ENCODE assay signal across 8 mouse cellular contexts in the genomic region with DNA sequence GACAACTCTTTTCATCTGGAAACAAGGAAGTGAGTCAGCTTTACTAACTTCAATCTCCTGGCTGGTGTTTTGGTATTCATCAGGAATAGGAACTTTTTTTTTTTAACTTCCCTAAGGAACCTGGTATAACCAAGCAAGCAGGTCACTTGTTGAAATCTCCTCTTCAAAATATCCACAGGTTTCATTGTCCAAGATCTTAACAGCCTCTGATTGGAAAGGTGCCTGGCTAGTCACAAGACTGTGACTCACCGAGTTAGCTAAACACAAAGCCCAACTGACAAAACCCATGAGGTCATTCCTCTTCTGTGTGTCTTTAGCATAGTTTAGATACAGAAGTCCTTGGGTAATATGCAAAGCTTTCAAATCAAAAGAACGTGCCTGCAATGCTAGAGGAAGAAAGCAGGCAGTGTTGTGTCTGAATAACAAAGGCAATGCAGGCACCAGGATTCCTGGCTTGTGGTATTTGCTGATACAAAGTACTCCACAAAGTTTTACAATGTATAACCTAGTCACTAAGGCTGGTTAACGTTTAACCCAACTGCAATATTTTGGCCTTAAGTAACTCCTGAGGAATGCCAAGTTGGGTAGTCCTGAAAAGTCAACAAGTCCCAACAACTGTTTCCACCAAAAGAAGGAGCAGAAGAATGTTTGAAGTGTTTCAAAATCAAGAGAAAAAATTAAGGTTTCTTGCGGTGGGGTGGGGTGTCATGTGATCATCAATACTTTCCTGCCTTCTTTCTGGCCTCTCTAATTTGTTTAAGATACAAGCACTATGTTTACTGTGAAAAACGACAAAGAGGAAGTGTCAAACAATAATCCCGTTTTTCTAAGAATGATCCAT. TPM values are rescaled to one million over a fixed set of nuclear protein-coding genes. Genes with fewer than 3 reads are reported as not detected.
A peak's percentile ranks its signal among the peaks of the same experiment; 100 is the strongest.
DNase-seq lines count a peak whose midpoint lies in the region; ATAC-seq and TF ChIP-seq lines count a peak whose summit lies in the region.

No protein-coding gene starts in this region.

- TF ChIP-seq POLR2A in limb, embryonic 14.5 days (IDR thresholded peaks at IDR 0.05; ENCODE audit: borderline replicate concordance, extremely low read depth, insufficient read depth, insufficient read length): no peak

- H3K9ac ChIP-seq in limb, embryonic 14.5 days (ENCODE audit: low read depth, low read length, severe bottlenecking): no peak overlapping the region

- peaks cover 10% of the 10 kb centered on the region for H3K4me1 ChIP-seq in limb, embryonic 14.5 days (ENCODE audit: control insufficient read depth, insufficient read depth, low read length)
- 0 out of 2 replicates have a peak, but pooled peaks cover 3% of the 10 kb centered on the region for H3K4me1 ChIP-seq in limb, embryonic 10.5 days

- H3K27ac ChIP-seq in limb, embryonic 14.5 days (replicated peaks; ENCODE audit: low read depth, low read length): no peak overlapping the region
- H3K27ac ChIP-seq in limb, embryonic 10.5 days: no peak overlapping the region

- H3K9me3 ChIP-seq in limb, embryonic 14.5 days (ENCODE audit: control insufficient read depth, low read length): no peaks in the 10 kb centered on the region
- no peaks in the 10 kb centered on the region for H3K9me3 ChIP-seq in limb, embryonic 10.5 days (replicated peaks)

- 30% methylated on average over 6 of the region's 6 CpGs for WGBS in limb, embryonic 14.5 days
- WGBS in limb, embryonic 10.5 days: 30% methylated on average over 6 of the region's 6 CpGs

- H3K27me3 ChIP-seq in limb, embryonic 14.5 days (ENCODE audit: control insufficient read depth, insufficient read depth, low read length): no peaks in the 10 kb centered on the region
- H3K27me3 ChIP-seq in limb, embryonic 10.5 days (ENCODE audit: low read depth, poor library complexity, severe bottlenecking): no peaks in the 10 kb centered on the region

- no peak overlapping the region for H3K4me2 ChIP-seq in limb, embryonic 14.5 days (replicated peaks; ENCODE audit: low read depth, low read length, severe bottlenecking)

- no peaks in the 10 kb centered on the region for H3K36me3 ChIP-seq in limb, embryonic 14.5 days (ENCODE audit: control insufficient read depth, insufficient read depth, low read length)
- H3K36me3 ChIP-seq in limb, embryonic 10.5 days: no peaks in the 10 kb centered on the region

- peak; percentile 14 for DNase-seq in limb, embryonic 14.5 days (ENCODE audit: low spot score)
- no peak for DNase-seq in limb, embryonic 10.5 days (ENCODE audit: low spot score)
- peak; percentile 22 for DNase-seq in adrenal gland, postnatal 14 days
- DNase-seq in gastrocnemius, postnatal 25 days: peak; percentile 36
- peak; percentile 91 for DNase-seq in kidney, adult 18-20 months
- DNase-seq in lung, postnatal 36 days: peak; percentile 94
- DNase-seq in thymus, postnatal 25 days: no peak

- no peak for ATAC-seq in limb, embryonic 14.5 days (ENCODE audit: low FRiP score, low read depth)
- ATAC-seq in erythroid progenitor cell, adult 5-6 weeks (replicated peaks; ENCODE audit: low FRiP score, poor library complexity, severe bottlenecking): no peak

- no peak overlapping the region for H3K4me3 ChIP-seq in limb, embryonic 14.5 days (replicated peaks; ENCODE audit: low read length)
- no peak overlapping the region for H3K4me3 ChIP-seq in limb, embryonic 10.5 days

RNA-seq across cellular contexts. Expression of a gene that starts 57.5 kb away (rescaled TPM):
- polyA plus RNA-seq in limb, embryonic 14.5 days (2012; rRNA removed): 24.5 and 24.7 TPM in 2 replicates
- polyA plus RNA-seq in limb, embryonic 14.5 days (2014; fragmentation: Nextera tagmentation; extraction: Ambion mirVana): 79.1 and 86.4 TPM in 2 replicates
- 19.4 and 19.6 TPM in 2 replicates for polyA plus RNA-seq in limb, embryonic 10.5 days (2016; fragmentation: Nextera tagmentation; extraction: Ambion mirVana)
- 45.3 and 55.8 TPM in 2 replicates for total RNA-seq in adrenal gland, postnatal 14 days (2021)
- 10 to 100 TPM; 22.0 to 23.9 TPM for total RNA-seq in gastrocnemius, postnatal 25 days (2021)
- total RNA-seq in erythroid progenitor cell, adult 5-6 weeks (2015; ENCODE audit: low replicate concordance): 18.9 and 32.4 TPM in 2 replicates
- total RNA-seq in erythroid progenitor cell, adult 5-6 weeks (2017; ENCODE audit: low replicate concordance): 15.5 and 21.9 TPM in 2 replicates

Comparison
In these comparisons a context has a peak if more than half of its experiments do, and no peak if none do; other contexts are left out.
1. DNase-seq: peak in limb, embryonic 14.5 days (single experiment), adrenal gland, postnatal 14 days (single experiment), gastrocnemius, postnatal 25 days (single experiment), kidney, adult 18-20 months (single experiment) and lung, postnatal 36 days (single experiment); none in limb, embryonic 10.5 days (single experiment) and thymus, postnatal 25 days (single experiment).